Mouse (Mus musculus) NIH3T3 (cell line): Measurements from ENCODE around the gene Sgcd.

Experiments used
- DNase-seq: peaks from one replicate; pipeline ENCODE4 v3.0.0-alpha.2; 2012; ENCODE audit warnings: low read depth

Gene Sgcd

GRCm38 (mm10) chr11:47294741-47295140, 694.0 kb downstream of the Sgcd start:
- no peak for DNase-seq

- no peak for DNase-seq
Measured at GRCm38 (mm10) chr11:47276586-47276985, 712.2 kb downstream of the Sgcd start.

GRCm38 (mm10) chr11:47268556-47268955, 720.2 kb downstream of the Sgcd start:
- no peak for DNase-seq

GRCm38 (mm10) chr11:47264267-47264984, 724.3 kb downstream of the Sgcd start:
- no peak for DNase-seq

- DNase-seq = no peak
Measured at GRCm38 (mm10) chr11:47250301-47250700, 738.5 kb downstream of the Sgcd start.

- no peak for DNase-seq
Measured at GRCm38 (mm10) chr11:47248345-47248893, 740.4 kb downstream of the Sgcd start.

GRCm38 (mm10) chr11:47247703-47248344, 740.9 kb downstream of the Sgcd start:
- DNase-seq = no peak

- no peak for DNase-seq
Measured at GRCm38 (mm10) chr11:47242401-47242800, 746.4 kb downstream of the Sgcd start.

GRCm38 (mm10) chr11:47228222-47228621, 760.5 kb downstream of the Sgcd start:
- DNase-seq = no peak

- DNase-seq = no peak
Measured at GRCm38 (mm10) chr11:47224148-47224547, 764.6 kb downstream of the Sgcd start.

- no peak for DNase-seq
Measured at GRCm38 (mm10) chr11:47211531-47211930, 777.2 kb downstream of the Sgcd start.

- DNase-seq = peak; percentile 8
Measured at GRCm38 (mm10) chr11:47206461-47206860, 782.3 kb downstream of the Sgcd start.

- DNase-seq = no peak
Measured at GRCm38 (mm10) chr11:47199106-47199505, 789.7 kb downstream of the Sgcd start.

GRCm38 (mm10) chr11:47188556-47188955, 800.2 kb downstream of the Sgcd start:
- no peak for DNase-seq

- DNase-seq = no peak
Measured at GRCm38 (mm10) chr11:47174977-47175376, 813.8 kb downstream of the Sgcd start.

- peak; percentile 12 for DNase-seq
Measured at GRCm38 (mm10) chr11:47170926-47171625, 817.7 kb downstream of the Sgcd start.

GRCm38 (mm10) chr11:47167376-47167775, 821.4 kb downstream of the Sgcd start:
- no peak for DNase-seq

GRCm38 (mm10) chr11:47158089-47158488, 830.7 kb downstream of the Sgcd start:
- DNase-seq = peak; percentile 43

- no peak for DNase-seq
Measured at GRCm38 (mm10) chr11:47156730-47157693, 831.8 kb downstream of the Sgcd start.

- DNase-seq = peak; percentile 60
Measured at GRCm38 (mm10) chr11:47154837-47155430, 833.8 kb downstream of the Sgcd start.

- no peak for DNase-seq
Measured at GRCm38 (mm10) chr11:47149607-47150006, 839.2 kb downstream of the Sgcd start.
